Mouse (Mus musculus): Measurements from ENCODE around the gene Oas1g.
A peak's percentile ranks its signal among the peaks of the same experiment; 100 is the strongest.
"Not testable (repeated sequence)": the region's sequence is repeated elsewhere in the genome, so short reads cannot be mapped to it uniquely, and the experiment has no call there.

The Oas1g gene

DNA sequence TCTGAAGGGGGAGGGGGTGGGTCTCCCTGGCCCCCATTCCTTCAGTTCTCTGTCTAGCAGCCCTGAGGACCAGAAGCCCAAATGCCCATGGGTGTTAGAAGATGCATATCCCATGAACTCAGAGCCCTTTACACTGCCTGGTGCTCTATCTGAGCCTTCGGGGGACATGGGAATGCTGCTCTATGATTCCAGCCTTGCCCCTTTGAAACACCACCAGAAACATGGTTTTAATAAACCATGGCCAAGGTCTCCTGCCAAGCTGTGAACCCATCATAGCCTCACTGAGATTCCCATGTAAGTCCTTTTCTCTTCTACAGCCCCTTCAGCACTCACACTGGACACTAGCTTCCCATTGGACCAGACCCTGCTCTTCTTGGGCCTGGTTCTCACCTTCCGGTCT lies 2.6 kb upstream of the Oas1g start:
- no peak for DNase-seq (ENCODE audit: low read depth)

DNA sequence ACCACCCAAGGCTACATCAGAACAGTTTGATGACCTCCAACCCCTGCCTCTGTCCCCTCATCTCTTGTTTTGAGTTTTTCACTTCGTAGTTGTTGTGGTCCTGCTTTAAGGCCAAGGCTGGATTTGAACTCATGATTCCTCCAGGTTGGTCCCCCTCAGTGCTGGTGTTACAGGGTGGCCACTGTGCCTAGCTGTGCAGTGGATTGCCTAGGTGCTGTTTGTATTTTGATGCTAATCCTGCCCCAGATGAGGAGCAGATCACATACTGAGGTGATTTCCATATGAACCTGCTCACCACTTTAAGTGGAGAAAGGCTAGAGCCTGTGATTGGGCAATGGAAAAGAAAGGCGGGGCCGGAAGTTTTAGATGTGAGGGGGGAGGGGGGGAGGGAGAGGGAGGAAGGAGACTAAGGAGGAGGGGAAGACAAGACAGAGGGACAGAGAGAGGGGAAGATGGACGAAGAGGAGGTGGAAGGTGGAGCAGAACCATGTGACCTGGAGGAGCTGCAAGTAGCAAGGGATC lies 942 bp upstream of the Oas1g start:
- not testable (repeated sequence) for DNase-seq (ENCODE audit: low read depth)

DNA sequence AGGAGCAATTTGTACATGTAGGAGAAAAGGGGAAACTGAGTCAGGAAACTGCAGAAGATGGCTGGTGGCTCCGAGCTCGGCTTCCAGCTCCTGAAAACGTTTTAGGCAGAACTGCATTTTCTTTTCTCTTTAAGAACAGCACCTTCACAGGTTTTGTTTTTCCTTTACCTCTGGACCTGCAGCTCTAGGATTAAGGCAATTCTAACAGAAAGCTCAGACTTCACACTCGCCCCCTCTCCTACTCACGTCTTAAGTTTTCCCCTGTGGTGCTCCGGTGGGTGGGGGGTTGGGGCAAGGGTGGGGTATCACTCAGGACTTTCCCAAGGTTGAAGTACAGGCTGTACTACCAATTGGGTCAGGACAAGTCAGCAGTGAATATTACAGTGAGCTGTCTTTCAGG lies 418 bp upstream of the Oas1g start:
- DNase-seq (ENCODE audit: low read depth), result no peak

DNA sequence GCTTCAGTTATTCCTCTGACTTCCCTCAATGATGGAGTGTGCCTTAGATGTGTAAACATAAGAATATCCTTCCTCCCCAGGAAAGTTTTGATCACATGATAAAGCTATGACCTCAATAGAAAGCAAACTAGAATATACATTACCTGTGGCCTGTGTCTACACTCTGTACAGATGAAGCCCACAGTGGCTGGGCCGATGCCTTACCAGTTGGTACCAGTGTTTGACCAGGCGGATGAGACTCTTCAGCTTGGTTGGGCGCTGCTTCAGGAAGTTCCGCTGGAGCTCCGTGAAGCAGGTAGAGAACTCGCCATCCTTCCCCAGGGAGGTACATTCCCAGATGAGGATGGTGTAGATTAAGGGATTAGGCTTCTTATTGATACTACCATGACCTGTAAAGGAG lies 5.7 kb downstream of the Oas1g start:
- not testable (repeated sequence) for DNase-seq (ENCODE audit: low read depth)

- DNase-seq (ENCODE audit: low read depth), result not testable (repeated sequence)
Measured at GRCm38 (mm10) chr5:120878803-120879202, 8.6 kb downstream of the Oas1g start.

- not testable (repeated sequence) for DNase-seq (ENCODE audit: low read depth)
Measured at GRCm38 (mm10) chr5:120877407-120877806, 10.0 kb downstream of the Oas1g start.

GRCm38 (mm10) chr5:120876839-120877238 lies 10.6 kb downstream of the Oas1g start:
- not testable (repeated sequence) for DNase-seq (ENCODE audit: low read depth)

DNA sequence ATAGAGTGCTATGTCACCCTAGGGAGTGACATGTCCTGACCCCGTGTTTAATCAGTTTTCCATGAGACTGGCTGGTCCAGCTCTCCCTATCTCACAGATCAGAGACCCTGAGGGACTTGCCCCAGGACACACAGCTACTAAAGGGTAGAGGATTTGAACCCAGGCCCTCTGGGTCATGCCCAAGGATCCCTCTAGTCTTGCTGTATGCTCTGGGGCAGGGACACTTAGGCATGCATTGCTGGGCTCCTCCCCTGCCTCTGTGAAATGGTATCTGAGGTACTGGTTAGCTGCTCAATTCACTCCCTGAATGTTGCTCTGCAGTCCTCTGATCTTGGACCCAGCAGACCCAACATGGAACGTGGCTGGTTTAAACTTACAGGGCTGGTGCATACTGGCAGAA lies 15.9 kb downstream of the Oas1g start:
- no peak for DNase-seq (ENCODE audit: low read depth)

DNA sequence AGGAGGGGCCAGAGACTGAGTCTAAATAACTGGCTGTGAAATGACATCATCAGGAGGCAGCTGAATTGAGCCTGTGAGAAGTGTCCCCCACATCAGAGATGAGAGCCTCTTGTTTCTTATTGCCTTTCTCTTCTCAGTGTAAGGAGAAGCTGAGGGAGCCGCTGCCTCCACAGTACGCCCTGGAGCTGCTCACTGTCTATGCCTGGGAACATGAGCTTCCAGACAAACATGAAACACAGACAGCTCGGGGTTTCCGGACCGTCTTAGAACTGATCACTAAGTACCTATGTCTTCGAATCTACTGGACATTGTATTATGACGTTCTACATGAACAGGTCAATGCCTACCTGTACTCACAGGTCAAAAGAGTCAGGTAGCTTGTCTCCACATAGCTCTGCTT lies 16.6 kb downstream of the Oas1g start:
- no peak for DNase-seq (ENCODE audit: low read depth)

DNA sequence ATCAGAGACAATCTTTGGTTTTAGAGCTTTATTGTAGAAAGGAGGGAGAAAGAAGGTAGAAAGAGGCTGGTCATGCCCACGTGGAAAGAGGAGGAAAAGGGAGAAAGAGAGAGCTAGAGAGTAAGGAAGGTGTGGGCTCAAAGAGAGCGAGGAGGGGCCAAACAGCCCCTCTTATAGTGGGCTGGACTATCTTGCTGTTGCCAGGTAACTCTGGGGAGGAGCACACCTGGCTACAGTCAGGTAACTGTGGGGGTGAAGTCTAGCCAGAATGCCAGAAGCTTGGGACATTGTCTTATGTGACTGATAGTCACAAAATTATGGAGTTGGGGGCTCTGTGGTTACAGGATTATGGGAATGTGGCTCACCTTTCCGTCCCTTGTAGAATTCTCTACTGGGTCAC lies 17.3 kb downstream of the Oas1g start:
- no peak for DNase-seq (ENCODE audit: low read depth)

DNA sequence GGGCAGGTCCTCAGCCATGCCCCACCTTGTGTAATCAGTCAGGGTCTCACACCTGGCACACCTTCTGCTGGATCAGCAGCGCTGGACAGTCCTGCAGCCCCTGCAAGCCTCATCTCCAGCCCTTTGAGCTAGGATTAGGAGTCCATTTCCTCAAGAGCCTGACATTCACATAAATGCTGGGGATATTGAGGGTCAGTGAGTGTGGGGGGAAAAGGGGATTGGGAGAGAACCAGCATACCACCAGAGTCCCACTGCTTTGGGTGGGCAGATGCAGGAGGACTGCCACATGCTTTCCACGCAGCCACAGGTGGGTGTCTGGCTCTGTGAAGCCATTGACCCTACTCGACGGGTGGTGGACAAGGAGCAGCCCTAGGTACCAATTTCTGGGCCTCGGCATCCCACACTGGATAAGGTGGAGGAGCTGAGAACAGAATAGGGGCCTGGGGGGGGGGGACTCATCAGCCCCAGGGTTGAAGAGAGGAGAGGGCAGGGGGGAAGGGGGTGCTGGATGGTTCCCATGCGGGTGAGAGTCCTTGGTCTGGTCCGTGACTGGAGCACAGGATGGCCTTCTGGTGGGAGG lies 17.9 kb downstream of the Oas1g start:
- no peak for DNase-seq (ENCODE audit: low read depth)

- DNase-seq (ENCODE audit: low read depth), result peak; percentile 36
Measured at GRCm38 (mm10) chr5:120865336-120865860, 22.0 kb downstream of the Oas1g start.

GRCm38 (mm10) chr5:120861121-120861520 lies 26.3 kb downstream of the Oas1g start, which contains the start of gene Oas1h:
Gene Oas1h, plus strand, starts transcription at chr5:120861421.
- DNase-seq (ENCODE audit: low read depth), result no peak

DNA sequence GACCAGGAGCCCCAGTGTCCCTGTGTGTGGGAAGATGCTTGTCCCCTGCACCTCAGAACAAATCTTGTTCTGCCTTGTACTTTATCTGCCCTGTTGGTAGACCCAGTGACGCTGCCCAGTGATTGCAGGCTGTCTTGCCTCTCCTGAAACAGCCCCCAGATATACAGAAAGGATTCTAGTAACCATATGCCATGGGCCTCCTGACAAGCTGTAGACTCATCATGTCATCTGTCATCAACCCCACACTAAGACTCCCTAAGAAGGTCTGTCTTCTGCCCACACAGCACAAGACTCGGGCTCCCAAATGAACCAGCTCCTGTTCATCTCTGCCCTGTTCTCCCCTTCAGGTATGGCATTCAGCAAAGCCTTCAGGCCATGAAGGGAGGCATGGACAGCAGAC lies 28.2 kb downstream of the Oas1g start:
- no peak for DNase-seq (ENCODE audit: low read depth)

GRCm38 (mm10) chr5:120849601-120850136 lies 37.7 kb downstream of the Oas1g start:
- peak; percentile 73 for DNase-seq (ENCODE audit: low read depth)

- no peak for DNase-seq (ENCODE audit: low read depth)
Measured at GRCm38 (mm10) chr5:120847067-120847466, 40.3 kb downstream of the Oas1g start, which contains the start of gene Oas1f. Gene Oas1f, plus strand, starts transcription at chr5:120847367.

GRCm38 (mm10) chr5:120844713-120845112 lies 42.7 kb downstream of the Oas1g start:
- DNase-seq (ENCODE audit: low read depth), result peak; percentile 71

- DNase-seq (ENCODE audit: low read depth), result peak; percentile 58
Measured at GRCm38 (mm10) chr5:120836731-120837585, 50.5 kb downstream of the Oas1g start.

GRCm38 (mm10) chr5:120833335-120834280 lies 53.8 kb downstream of the Oas1g start:
- DNase-seq (ENCODE audit: low read depth), result no peak

GRCm38 (mm10) chr5:120831031-120831430 lies 56.4 kb downstream of the Oas1g start:
- no peak for DNase-seq (ENCODE audit: low read depth)

Data from NIH3T3 (cell line).